Mouse (Mus musculus) myocyte (in vitro differentiated cells): ENCODE results near the gene Hmox1.

ENCODE experiments used
- SRF ChIP-seq: IDR thresholded peaks from one replicate; pipeline ENCODE4 v1.6.1; 2011; ENCODE audit warnings: low read depth; ENCODE audit not compliant: control insufficient read depth, insufficient read length
- USF1 ChIP-seq: IDR thresholded peaks from one replicate; pipeline ENCODE4 v1.6.1; 2011; ENCODE audit warnings: low read depth, mild to moderate bottlenecking, control low read depth, moderate library complexity

- no peak for TF ChIP-seq SRF
- no peak for TF ChIP-seq USF1
Measured at GRCm38 (mm10) chr8:75137536-75137935, 44.1 kb downstream of the Hmox1 start.
